Mouse (Mus musculus) Patski (cell line): Measurements from ENCODE around the gene Rrp8. TPM values are rescaled to one million over a fixed set of nuclear protein-coding genes. Genes with fewer than 3 reads are reported as not detected.

Source experiments
- ATAC-seq: fragments of 100-300 bp; one replicate; pipeline ENCODE4 v1.8.0; 2021
- CTCF ChIA-PET: fragments of 350-600 bp; sonication (Branson Sonifier 250); formaldehyde crosslinking; loops from one replicate; lab custom pipeline; 2022; ENCODE audit warnings: inconsistent platforms; lab: Charles Lee
- POLR2A ChIA-PET: fragments of 350-600 bp; sonication (Branson Sonifier 250); formaldehyde crosslinking; loops from one replicate; lab custom pipeline; 2022; ENCODE audit warnings: antibody characterized with exemption, inconsistent platforms; lab: Charles Lee
- DNase-seq: peaks from one replicate; pipeline ENCODE4 v3.0.0-alpha.2; 2011; ENCODE audit warnings: low read depth, low spot score
- H3K27me3 ChIP-seq: fragments of 371-371 bp; one replicate; pipeline ENCODE4 v1.5.1; 2021
- CTCF ChIP-seq: fragments of 100-300 bp; IDR thresholded peaks from one replicate; pipeline ENCODE4 v1.5.1; 2021
- in situ Hi-C: fragments of 300-500 bp; cut with MboI; formaldehyde crosslinking; loops from 3 replicates; pipeline ENCODE4 v1.11.1; 2018; ENCODE audit warnings: low pct_unique_long_range_greater_than_20kb, mixed read lengths
- polyA plus RNA-seq: library from polyadenylated mRNA; unstranded; gene quantifications from one replicate; pipeline ENCODE4 v1.2.3, GENCODE M21; 2021

The Rrp8 gene
- polyA plus RNA-seq, 1 experiment from 2014 or later, result 34.0 TPM

DNA sequence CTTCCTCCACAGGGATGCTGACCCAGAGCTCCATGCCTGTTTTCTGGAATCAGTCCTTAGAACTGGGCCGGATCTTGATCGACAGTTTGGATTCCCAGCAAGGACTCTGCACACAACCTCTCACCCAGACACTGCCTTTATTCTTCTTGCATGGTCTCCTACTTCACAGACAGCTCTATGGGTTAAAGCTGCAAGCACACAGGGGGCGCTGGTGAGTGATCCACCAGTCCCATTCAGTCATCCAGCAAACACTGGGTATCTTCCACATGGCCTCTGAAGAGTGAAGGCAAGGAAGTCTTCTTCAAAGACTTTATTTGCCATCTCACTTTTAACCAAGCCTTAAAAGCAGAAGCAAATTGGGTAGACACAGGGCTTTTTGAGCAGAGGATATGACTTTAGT lies 21.8 kb downstream of the Rrp8 start:
- H3K27me3 ChIP-seq, result peaks cover 3% of the 10 kb centered on the region
- DNase-seq (no peak), ATAC-seq (no peak)
- no peak for TF ChIP-seq CTCF
- in situ Hi-C loops, result loop anchor here (25.0 kb wide), 1 partner anchor 1322 kb away; the partner anchor contains the start of gene Olfr713
- POLR2A ChIA-PET, result no interaction called here
- CTCF ChIA-PET, result interaction anchor here (1.0 to 1.4 kb wide), 2 partner anchors 11 to 60 kb away, joined by 3 read pairs; no protein-coding TSS in a partner anchor

DNA sequence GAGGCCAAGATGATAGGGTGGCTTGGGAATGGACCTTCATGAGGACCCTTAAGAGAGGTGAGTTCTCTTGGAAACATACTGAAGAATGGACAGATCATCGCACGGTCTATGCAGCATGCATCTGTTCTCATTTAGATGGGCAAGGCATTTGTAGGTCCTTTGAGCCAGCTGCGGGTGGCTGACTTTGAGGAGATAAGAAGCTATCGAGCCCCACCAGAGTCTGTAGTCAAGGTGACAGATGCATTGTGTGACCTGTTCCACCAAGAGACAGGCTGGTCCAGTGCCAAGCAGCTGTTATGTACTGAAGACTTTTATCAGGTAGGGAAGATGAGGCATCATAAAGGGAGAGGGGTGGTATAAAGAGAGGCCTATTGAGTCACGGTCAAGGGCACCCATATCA lies 28.5 kb downstream of the Rrp8 start:
- ChIA-PET CTCF (interaction anchor here (2.1 kb wide), 1 partner anchor 9 kb away, joined by 7 read pairs; no protein-coding TSS in a partner anchor), POLR2A (no interaction called here)
- peaks cover 9% of the 10 kb centered on the region for H3K27me3 ChIP-seq
- ATAC-seq (no peak), DNase-seq (no peak)
- TF ChIP-seq CTCF, result no peak
- in situ Hi-C loops, result loop anchor here (25.0 kb wide), 1 partner anchor 1329 kb away; the partner anchor contains the start of gene Olfr713

DNA sequence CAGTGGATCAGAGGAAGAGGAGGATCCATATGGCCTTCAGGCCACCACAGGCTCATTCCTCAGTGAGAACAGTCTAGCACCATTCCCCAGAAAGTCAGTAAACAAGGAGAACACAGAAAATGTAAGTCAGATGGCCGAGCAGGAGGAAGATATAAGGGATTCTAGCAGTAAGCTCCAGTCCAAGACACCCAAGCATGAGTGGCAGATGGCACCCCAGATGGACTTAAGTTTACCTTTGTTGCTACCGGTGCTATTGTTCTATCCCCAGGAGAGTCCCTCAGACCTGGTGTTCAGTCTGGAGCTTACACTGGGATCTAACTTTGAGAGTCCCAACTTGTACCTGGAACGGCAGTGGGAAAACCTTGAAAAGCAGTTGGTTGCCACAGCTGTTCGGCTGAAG lies 33.4 kb downstream of the Rrp8 start:
- no peak for TF ChIP-seq CTCF
- no peak for ATAC-seq
- no peak for DNase-seq
- H3K27me3 ChIP-seq, result peaks cover 7% of the 10 kb centered on the region
- in situ Hi-C loops, result loop anchor here (25.0 kb wide), 1 partner anchor 1333 kb away; the partner anchor contains the start of gene Olfr713
- ChIA-PET POLR2A (no interaction called here), CTCF (interaction anchor here (1.6 kb wide), 1 partner anchor 18 kb away, joined by 4 read pairs; no protein-coding TSS in a partner anchor)

DNA sequence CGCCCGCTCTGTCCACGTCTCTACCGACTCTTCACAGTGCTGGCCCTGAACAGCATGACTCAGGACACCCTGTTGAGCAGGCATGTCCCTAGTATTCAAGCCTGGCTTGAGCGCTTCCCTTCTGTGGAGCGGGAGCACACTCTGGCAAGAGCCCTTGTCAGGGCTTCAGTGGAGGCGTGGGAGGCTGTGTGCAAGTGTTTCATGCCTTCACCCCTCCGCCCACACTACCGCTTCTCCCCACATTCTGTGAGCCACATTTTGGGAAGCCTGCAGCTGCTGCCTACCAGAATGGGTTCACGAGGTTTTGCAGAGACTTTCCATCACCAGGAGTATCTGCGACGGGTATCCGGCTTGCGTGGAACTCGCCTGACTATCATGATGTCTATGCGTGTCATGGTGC lies 34.0 kb downstream of the Rrp8 start:
- no peak for DNase-seq

DNA sequence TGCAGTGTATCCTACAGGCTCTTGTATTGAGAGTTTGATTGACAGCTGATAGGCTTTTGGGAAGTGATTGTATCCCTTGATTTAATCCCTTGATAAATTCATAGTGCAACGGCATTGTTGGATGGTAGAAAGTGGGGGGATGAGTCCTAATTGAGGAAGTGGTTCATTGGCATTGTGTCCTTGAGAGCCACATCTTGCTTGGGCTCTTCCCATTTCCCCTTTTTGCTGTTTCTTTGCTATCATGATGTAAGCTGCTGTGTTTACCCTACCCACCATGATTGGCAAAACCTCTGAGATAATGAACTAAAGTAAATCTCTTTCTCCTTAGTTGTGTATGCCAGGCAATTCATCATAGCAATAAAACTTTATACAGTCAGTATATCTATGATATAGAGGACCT lies 46.3 kb downstream of the Rrp8 start:
- TF ChIP-seq CTCF, result no peak
- POLR2A ChIA-PET, result no interaction called here
- in situ Hi-C loops, result no loop called here

More for the DNA sequence above, 34.0 kb downstream of the Rrp8 start:
- peaks cover 7% of the 10 kb centered on the region for H3K27me3 ChIP-seq
- ChIA-PET POLR2A (no interaction called here), CTCF (interaction anchor here (1.6 kb wide), 1 partner anchor 19 kb away, joined by 4 read pairs; no protein-coding TSS in a partner anchor)
- in situ Hi-C loops, result loop anchor here (25.0 kb wide), 1 partner anchor 1334 kb away; the partner anchor contains the start of gene Olfr713
- ATAC-seq, result no peak
- TF ChIP-seq CTCF, result no peak

DNA sequence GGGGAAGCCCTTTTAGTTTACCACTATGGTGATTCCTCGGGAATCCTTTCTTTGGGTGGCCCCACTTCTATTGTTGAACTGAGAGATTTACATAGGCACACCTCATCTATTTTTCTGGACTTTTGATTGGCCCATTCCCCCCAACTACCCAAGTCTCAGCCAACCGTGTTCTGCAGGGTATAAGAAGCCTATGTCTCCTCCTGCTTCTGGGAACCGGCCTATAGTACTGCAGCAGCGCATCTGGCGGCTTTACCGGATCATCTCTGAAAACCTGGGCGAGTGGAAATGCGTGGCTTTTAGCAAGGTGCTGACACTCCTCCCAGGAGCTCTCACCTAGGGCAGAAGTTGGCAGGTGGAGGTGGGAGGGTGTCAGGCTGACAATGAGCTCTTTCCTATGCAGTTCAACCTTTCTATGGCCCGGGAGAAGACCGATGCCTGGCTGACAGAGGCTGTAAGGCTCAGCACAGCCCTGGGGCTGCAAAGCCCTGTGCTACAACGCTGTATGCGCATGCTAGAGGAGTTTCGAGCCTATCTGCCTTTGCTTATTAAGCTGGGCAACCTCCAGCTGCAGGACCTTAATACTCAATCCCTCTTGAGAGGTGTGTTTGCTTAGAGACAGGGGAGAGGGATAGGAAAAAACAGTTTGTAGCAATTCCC lies 51.5 kb downstream of the Rrp8 start:
- TF ChIP-seq CTCF, result no peak
- H3K27me3 ChIP-seq, result no peaks in the 10 kb centered on the region
- in situ Hi-C loops, result no loop called here
- DNase-seq, result no peak
- ATAC-seq, result no peak
- ChIA-PET POLR2A (no interaction called here), CTCF (interaction anchor here (1.7 to 1.9 kb wide), 2 partner anchors 9 to 11 kb away, joined by 3 to 6 read pairs; no protein-coding TSS in a partner anchor)

More for the DNA sequence above, 46.3 kb downstream of the Rrp8 start:
- CTCF ChIA-PET, result interaction anchor here (1.3 to 1.7 kb wide), 2 partner anchors 10 to 17 kb away, joined by 4 read pairs; no protein-coding TSS in a partner anchor
- H3K27me3 ChIP-seq, result no peaks in the 10 kb centered on the region
- ATAC-seq (no peak), DNase-seq (no peak)

Other genes with a start within 250 kb of the Rrp8 start
- gene Smpd1, start 183.0 kb downstream of the Rrp8 start, polyA plus RNA-seq, result 103 TPM
- gene Apbb1, start 155.7 kb downstream of the Rrp8 start, polyA plus RNA-seq, result 44.0 TPM
- gene Hpx, start 137.2 kb downstream of the Rrp8 start, polyA plus RNA-seq, result 0.54 TPM
- gene Trim3, start 103.8 kb downstream of the Rrp8 start, polyA plus RNA-seq, result 62.0 TPM
- 47.6 TPM for gene Timm10b, start 97.3 kb downstream of the Rrp8 start, polyA plus RNA-seq
- gene Arfip2, start 97.0 kb downstream of the Rrp8 start, polyA plus RNA-seq, result 87.0 TPM
- 22.3 TPM for gene Gm45799, start 96.8 kb downstream of the Rrp8 start, polyA plus RNA-seq
- gene Dnhd1, start 86.6 kb downstream of the Rrp8 start, polyA plus RNA-seq, result 2.9 TPM
- 218 TPM for gene Ilk, start 793 bp downstream of the Rrp8 start, polyA plus RNA-seq
- 180 TPM for gene Taf10, start 7.0 kb upstream of the Rrp8 start, polyA plus RNA-seq
- 211 TPM for gene Tpp1, start 14.8 kb upstream of the Rrp8 start, polyA plus RNA-seq
- gene Dchs1, start 50.3 kb upstream of the Rrp8 start, polyA plus RNA-seq, result not detected
- gene Mrpl17, start 73.7 kb upstream of the Rrp8 start, polyA plus RNA-seq, result 223 TPM
- gene Gm4070, start 216.6 kb upstream of the Rrp8 start, polyA plus RNA-seq, result 15.0 TPM